Mouse (Mus musculus) midbrain, embryonic 14.5 days (tissue): ENCODE data around the gene Amd2. TPM values are rescaled to one million over a fixed set of nuclear protein-coding genes. Genes with fewer than 3 reads are reported as not detected.

Experiments
- ATAC-seq: fragments of 200-750 bp; cut with Nextera tagmentation; 2 replicates; pipeline ENCODE4 v1.8.0; 2017; ENCODE audit warnings: moderate number of reproducible peaks, moderate library complexity; ENCODE audit not compliant: low FRiP score, low TSS enrichment
- DNase-seq: peaks from one replicate; pipeline ENCODE4 v3.0.0-alpha.2; 2015
- H3K27ac ChIP-seq: fragments of 300-500 bp; sonication (generic); replicated peaks from 2 replicates; pipeline ENCODE4 v1.5.1; 2014; ENCODE audit warnings: mild to moderate bottlenecking, low read depth, low read length, moderate library complexity
- H3K27me3 ChIP-seq: fragments of 300-500 bp; sonication (generic); 2 replicates; pipeline ENCODE4 v1.6.1; 2014; ENCODE audit warnings: low read length, control low read depth, mixed read lengths; ENCODE audit not compliant: control insufficient read depth, insufficient read depth
- H3K36me3 ChIP-seq: fragments of 300-500 bp; sonication (generic); 2 replicates; pipeline ENCODE4 v1.6.1; 2014; ENCODE audit warnings: low read length, control low read depth; ENCODE audit not compliant: control insufficient read depth, insufficient read depth
- H3K4me1 ChIP-seq: fragments of 300-500 bp; sonication (generic); 2 replicates; pipeline ENCODE4 v1.6.1; 2014; ENCODE audit warnings: mild to moderate bottlenecking, antibody characterized with exemption, low read length, control low read depth; ENCODE audit not compliant: control insufficient read depth, insufficient read depth
- H3K4me2 ChIP-seq: fragments of 300-500 bp; sonication (generic); 2 replicates; pipeline ENCODE4 v1.6.1; 2014; ENCODE audit warnings: mild to moderate bottlenecking, low read length, moderate library complexity
- H3K4me3 ChIP-seq: fragments of 300-500 bp; sonication (generic); replicated peaks from 2 replicates; pipeline ENCODE4 v1.5.1; 2014; ENCODE audit warnings: low read depth, low read length
- H3K9ac ChIP-seq: fragments of 300-500 bp; sonication (generic); replicated peaks from 2 replicates; pipeline ENCODE4 v1.6.1; 2014; ENCODE audit warnings: mild to moderate bottlenecking, low read length, moderate library complexity
- H3K9me3 ChIP-seq: fragments of 300-500 bp; sonication (generic); 2 replicates; pipeline ENCODE4 v1.6.1; 2016; ENCODE audit warnings: low read length, control low read depth, mixed read lengths; ENCODE audit not compliant: control insufficient read depth
- WGBS: fragments of 180-500 bp; shearing (Covaris S2); extraction: QIAGEN DNeasy Blood & Tissue Kit; methylation state at CpG from one replicate; pipeline ENCODE4 v1.1.7; 2014; 5-methylcytosine and 5-hydroxymethylcytosine counted together
- polyA plus RNA-seq: library from polyadenylated mRNA; unstranded; fragments of >200 nt; fragmentation: Nextera tagmentation; extraction: Ambion mirVana; gene quantifications from 2 replicates; pipeline ENCODE4 v1.2.1, GENCODE M21; 2014

Gene Amd2
- 2.3 and 2.8 TPM in 2 replicates for polyA plus RNA-seq

DNA sequence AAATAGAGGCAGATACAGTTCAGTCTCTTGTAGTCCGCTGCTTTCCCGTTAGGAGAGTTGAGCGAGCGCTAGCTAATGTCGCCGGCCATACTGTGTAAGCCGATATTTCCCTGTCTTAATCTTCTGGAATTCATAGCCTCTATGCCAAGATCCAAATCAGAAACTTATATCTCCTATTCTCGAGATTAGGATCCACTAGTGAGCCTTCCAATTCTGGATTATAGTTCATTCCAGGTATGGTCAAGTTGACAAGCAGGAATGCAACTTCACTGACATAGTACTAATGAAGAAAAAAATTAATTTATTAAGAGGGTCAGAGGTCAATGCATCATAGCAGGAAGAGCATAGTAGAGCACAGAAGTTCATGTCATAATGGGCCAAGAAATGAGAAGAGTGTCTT, at the start of gene Amd2:
TSS of gene Amd2 (minus strand) at position 101 of the 400 bp plus-strand sequence.
- no peak for DNase-seq
- H3K9ac ChIP-seq, result no peak within 1 kb of the TSS
- no peaks in the 10 kb centered on the region for H3K27me3 ChIP-seq
- no peaks in the 10 kb centered on the region for H3K36me3 ChIP-seq
- 94% methylated on average over 8 of the region's 8 CpGs for WGBS
- no peaks in the 10 kb centered on the region for H3K4me1 ChIP-seq
- no peak within 1 kb of the TSS for H3K27ac ChIP-seq
- no peak within 1 kb of the TSS for H3K4me2 ChIP-seq
- no peaks in the 10 kb centered on the region for H3K9me3 ChIP-seq
- no peak for ATAC-seq
- no peak within 1 kb of the TSS for H3K4me3 ChIP-seq

DNA sequence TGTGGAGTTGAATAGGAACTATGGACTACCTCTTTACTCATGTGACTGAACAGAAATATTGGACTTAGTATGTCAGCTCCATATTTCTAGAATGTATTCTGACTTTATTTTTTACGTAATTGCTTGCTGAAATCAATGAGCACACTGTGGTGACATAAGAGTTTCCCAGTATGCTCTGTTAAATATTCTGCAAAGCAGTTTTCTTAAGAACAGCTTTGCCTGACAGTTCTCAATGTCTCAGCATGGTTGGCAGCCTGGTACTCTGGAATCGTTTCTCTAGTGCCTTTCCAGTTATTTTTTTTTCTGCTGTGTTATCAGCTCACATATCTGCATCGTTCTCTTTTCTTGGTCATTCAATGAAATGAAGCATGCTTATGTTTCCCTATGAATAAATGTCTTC, 49.6 kb upstream of the Amd2 start:
- Histone ChIP-seq H3K36me3 (no peaks in the 10 kb centered on the region), H3K9me3 (no peaks in the 10 kb centered on the region), H3K27ac (no peak overlapping the region), H3K4me2 (no peak overlapping the region), H3K9ac (no peak overlapping the region), H3K4me3 (no peak overlapping the region), H3K4me1 (no peaks in the 10 kb centered on the region), H3K27me3 (no peaks in the 10 kb centered on the region)
- DNase-seq, result no peak
- no peak for ATAC-seq
- 80% methylated on average over 3 of the region's 3 CpGs for WGBS

DNA sequence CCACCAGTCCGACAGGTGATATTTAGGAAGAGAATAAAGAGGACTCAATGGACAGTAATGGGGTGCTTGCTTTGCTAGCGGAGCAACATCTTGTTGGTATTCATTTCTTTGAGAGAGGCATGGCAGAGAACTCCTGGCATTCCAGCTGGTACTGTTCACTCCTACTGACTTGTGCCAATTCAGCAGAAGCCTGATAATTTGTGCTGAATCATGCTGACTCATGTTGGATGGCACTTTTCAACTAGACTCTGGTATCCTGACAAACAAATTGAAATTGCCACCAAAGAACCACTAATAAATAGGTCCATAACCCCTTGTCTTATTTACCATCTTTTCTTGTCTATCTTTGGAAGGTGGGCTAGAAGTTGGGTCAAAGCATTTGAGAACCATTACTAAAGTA, 25.9 kb upstream of the Amd2 start:
- Histone ChIP-seq H3K4me3 (no peak overlapping the region), H3K27ac (no peak overlapping the region), H3K36me3 (no peaks in the 10 kb centered on the region), H3K27me3 (no peaks in the 10 kb centered on the region), H3K9me3 (no peaks in the 10 kb centered on the region), H3K4me2 (no peak overlapping the region), H3K9ac (no peak overlapping the region), H3K4me1 (no peaks in the 10 kb centered on the region)
- 86% methylated on average over 2 of the region's 2 CpGs for WGBS
- ATAC-seq (no peak), DNase-seq (no peak)

DNA sequence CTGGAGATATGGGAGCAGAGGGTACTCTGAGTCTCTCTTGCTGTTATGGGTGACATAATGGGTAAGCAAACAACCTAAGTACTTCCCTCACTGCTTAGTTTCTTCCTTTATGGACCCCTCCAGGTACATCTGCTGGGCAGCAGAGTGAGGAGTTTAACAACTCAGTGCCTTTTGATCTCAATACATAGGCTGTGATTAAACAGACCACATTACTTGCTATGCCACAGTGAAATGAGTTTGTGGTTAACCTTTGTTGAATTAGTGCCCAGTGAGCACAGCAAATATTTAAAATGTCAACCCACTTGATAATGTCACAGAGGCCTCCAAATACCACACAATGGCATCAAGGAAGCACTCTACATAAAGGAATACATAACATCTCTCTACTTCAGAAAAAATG, 2.6 kb upstream of the Amd2 start:
- Histone ChIP-seq H3K27me3 (no peaks in the 10 kb centered on the region), H3K4me3 (no peak overlapping the region), H3K4me1 (no peaks in the 10 kb centered on the region), H3K9ac (no peak overlapping the region), H3K27ac (no peak overlapping the region), H3K36me3 (no peaks in the 10 kb centered on the region), H3K9me3 (no peaks in the 10 kb centered on the region), H3K4me2 (no peak overlapping the region)
- ATAC-seq (no peak), DNase-seq (no peak)
